Mouse (Mus musculus): ENCODE data around the gene Prdm10.
A peak's percentile ranks its signal among the peaks of the same experiment; 100 is the strongest.

The Prdm10 gene

GRCm38 (mm10) chr9:31280366-31281010 is at the start of gene Prdm10:
Gene Prdm10 (plus strand): TSS chr9:31280538.
- peak; percentile 99 for DNase-seq (ENCODE audit: low read depth, low spot score)

GRCm38 (mm10) chr9:31235030-31235429 is 45.3 kb upstream of the Prdm10 start:
- no peak for DNase-seq (ENCODE audit: low read depth, low spot score)

GRCm38 (mm10) chr9:31235489-31235888 is 44.8 kb upstream of the Prdm10 start:
- DNase-seq (ENCODE audit: low read depth, low spot score): no peak

GRCm38 (mm10) chr9:31236079-31236478 is 44.3 kb upstream of the Prdm10 start:
- DNase-seq (ENCODE audit: low read depth, low spot score): no peak

- DNase-seq (ENCODE audit: low read depth, low spot score): no peak
Observed at GRCm38 (mm10) chr9:31238526-31238925, 41.8 kb upstream of the Prdm10 start.

GRCm38 (mm10) chr9:31239551-31239950 is 40.8 kb upstream of the Prdm10 start:
- DNase-seq (ENCODE audit: low read depth, low spot score): no peak

GRCm38 (mm10) chr9:31240522-31241207 is 39.7 kb upstream of the Prdm10 start:
- DNase-seq (ENCODE audit: low read depth, low spot score): no peak

GRCm38 (mm10) chr9:31241208-31241699 is 39.1 kb upstream of the Prdm10 start:
- no peak for DNase-seq (ENCODE audit: low read depth, low spot score)

- DNase-seq (ENCODE audit: low read depth, low spot score): no peak
Observed at GRCm38 (mm10) chr9:31243306-31243938, 36.9 kb upstream of the Prdm10 start.

GRCm38 (mm10) chr9:31243939-31244333 is 36.4 kb upstream of the Prdm10 start:
- DNase-seq (ENCODE audit: low read depth, low spot score): no peak

- no peak for DNase-seq (ENCODE audit: low read depth, low spot score)
Observed at GRCm38 (mm10) chr9:31245006-31245405, 35.3 kb upstream of the Prdm10 start.

GRCm38 (mm10) chr9:31246421-31246820 is 33.9 kb upstream of the Prdm10 start:
- DNase-seq (ENCODE audit: low read depth, low spot score): no peak

- DNase-seq (ENCODE audit: low read depth, low spot score): no peak
Observed at GRCm38 (mm10) chr9:31247447-31248220, 32.7 kb upstream of the Prdm10 start.

- no peak for DNase-seq (ENCODE audit: low read depth, low spot score)
Observed at GRCm38 (mm10) chr9:31252182-31252799, 28.0 kb upstream of the Prdm10 start.

- DNase-seq (ENCODE audit: low read depth, low spot score): no peak
Observed at GRCm38 (mm10) chr9:31253311-31253734, 27.0 kb upstream of the Prdm10 start.

- no peak for DNase-seq (ENCODE audit: low read depth, low spot score)
Observed at GRCm38 (mm10) chr9:31253866-31254696, 26.3 kb upstream of the Prdm10 start.

- DNase-seq (ENCODE audit: low read depth, low spot score): no peak
Observed at GRCm38 (mm10) chr9:31254697-31255004, 25.7 kb upstream of the Prdm10 start.

- no peak for DNase-seq (ENCODE audit: low read depth, low spot score)
Observed at GRCm38 (mm10) chr9:31255953-31256352, 24.4 kb upstream of the Prdm10 start.

GRCm38 (mm10) chr9:31258237-31258636 is 22.1 kb upstream of the Prdm10 start:
- DNase-seq (ENCODE audit: low read depth, low spot score): no peak

GRCm38 (mm10) chr9:31260219-31260618 is 20.1 kb upstream of the Prdm10 start:
- no peak for DNase-seq (ENCODE audit: low read depth, low spot score)

Data from brain, embryonic 18.5 days (tissue).